26 mouse cellular contexts compared by ENCODE assay signal in genomic region chr4:148682961-148683360, GRCm38 (mm10). TPM values are rescaled to one million over a fixed set of nuclear protein-coding genes. Genes with fewer than 3 reads are reported as not detected.
A peak's percentile ranks its signal among the peaks of the same experiment; 100 is the strongest.
DNase-seq lines count a peak whose midpoint lies in the region; ATAC-seq and TF ChIP-seq lines count a peak whose summit lies in the region.
"Had no signal": no experiment of that assay in that cellular context is flagged by ENCODE, and none has a peak within 500 bp of the region (broad histone marks: within the 10 kb centered on the region; RNA-seq: fewer than 3 reads in every experiment).

No protein-coding gene starts in this region.

- no peaks in the 10 kb centered on the region for H3K9me3 ChIP-seq in embryonic facial prominence, embryonic 10.5 days
- no peaks in the 10 kb centered on the region for H3K9me3 ChIP-seq in limb, embryonic 10.5 days (replicated peaks)
- no peaks in the 10 kb centered on the region for H3K9me3 ChIP-seq in kidney, embryonic 14.5 days (ENCODE audit: control insufficient read depth, low read length)
- H3K9me3 ChIP-seq in midbrain, postnatal 0 days (ENCODE audit: low read length): no peaks in the 10 kb centered on the region
- H3K9me3 ChIP-seq: heart, embryonic 15.5 days; liver, embryonic 12.5 days had no signal

- no peak for TF ChIP-seq CTCF in midbrain, postnatal 0 days (IDR thresholded peaks at IDR 0.05)

- no peak overlapping the region for H3K9ac ChIP-seq in kidney, embryonic 14.5 days (ENCODE audit: low read depth, low read length)
- no peak overlapping the region for H3K9ac ChIP-seq in midbrain, postnatal 0 days (replicated peaks; ENCODE audit: low read length, poor library complexity, severe bottlenecking)
- H3K9ac ChIP-seq: heart, embryonic 15.5 days; liver, embryonic 12.5 days had no signal

- peak; percentile 27 for DNase-seq in thymus, postnatal 0 days (ENCODE audit: low spot score)
- no peak for DNase-seq in thymus, postnatal 36 days
- no peak for DNase-seq in embryonic facial prominence, embryonic 10.5 days (ENCODE audit: low spot score)
- no peak for DNase-seq in limb, embryonic 10.5 days (ENCODE audit: low spot score)
- no peak for DNase-seq in urinary bladder, postnatal 10 days (ENCODE audit: low spot score)
- no peak for DNase-seq in midbrain, postnatal 0 days (ENCODE audit: low spot score)
- DNase-seq: adrenal gland, postnatal 25 days; cerebellum, adult 8-10 months; kidney, adult 18-20 months; lung, adult 18-20 months; lung, postnatal 10 days had no signal

- 87% methylated on average over 4 of the region's 4 CpGs for WGBS in embryonic facial prominence, embryonic 10.5 days
- WGBS in limb, embryonic 10.5 days: 89% methylated on average over 4 of the region's 4 CpGs
- WGBS in kidney, embryonic 14.5 days: 94% methylated on average over 4 of the region's 4 CpGs
- WGBS in midbrain, postnatal 0 days: 91% methylated on average over 4 of the region's 4 CpGs

- no peak for ATAC-seq in kidney, embryonic 14.5 days (ENCODE audit: low FRiP score, low TSS enrichment)
- no peak for ATAC-seq in midbrain, postnatal 0 days (ENCODE audit: low FRiP score)
- ATAC-seq: hindbrain, embryonic 16.5 days; liver, embryonic 12.5 days had no signal

- no peak overlapping the region for H3K4me2 ChIP-seq in kidney, embryonic 14.5 days (replicated peaks; ENCODE audit: low read depth, low read length)
- H3K4me2 ChIP-seq in midbrain, postnatal 0 days (ENCODE audit: low read depth, low read length, poor library complexity, severe bottlenecking): no peak overlapping the region
- H3K4me2 ChIP-seq: heart, embryonic 15.5 days; liver, embryonic 12.5 days; midbrain, embryonic 11.5 days had no signal

- H3K4me3 ChIP-seq in embryonic facial prominence, embryonic 10.5 days: no peak overlapping the region
- no peak overlapping the region for H3K4me3 ChIP-seq in limb, embryonic 10.5 days
- no peak overlapping the region for H3K4me3 ChIP-seq in kidney, embryonic 14.5 days (ENCODE audit: low read length)
- no peak overlapping the region for H3K4me3 ChIP-seq in midbrain, postnatal 0 days (ENCODE audit: low read depth, low read length)
- H3K4me3 ChIP-seq: heart, embryonic 15.5 days; left cerebral cortex, adult 2 months; liver, embryonic 12.5 days had no signal

- H3K27ac ChIP-seq in embryonic facial prominence, embryonic 10.5 days (replicated peaks): peak overlapping the region; percentile 52; the same call in 1 of the 2 replicates
- H3K27ac ChIP-seq in limb, embryonic 10.5 days: peak overlapping the region; percentile 76
- H3K27ac ChIP-seq in kidney, embryonic 14.5 days (ENCODE audit: low read depth, low read length): no peak overlapping the region
- H3K27ac ChIP-seq in midbrain, postnatal 0 days (ENCODE audit: low read depth, low read length): no peak overlapping the region
- H3K27ac ChIP-seq: heart, embryonic 15.5 days; kidney, postnatal 0 days; left cerebral cortex, adult 2 months; liver, embryonic 12.5 days had no signal

- H3K27me3 ChIP-seq in embryonic facial prominence, embryonic 10.5 days (replicated peaks; ENCODE audit: low read depth, poor library complexity, severe bottlenecking): peaks cover 56% of the 10 kb centered on the region
- H3K27me3 ChIP-seq in limb, embryonic 10.5 days (ENCODE audit: low read depth, poor library complexity, severe bottlenecking): peaks cover 40% of the 10 kb centered on the region
- H3K27me3 ChIP-seq in kidney, embryonic 14.5 days (ENCODE audit: control insufficient read depth, insufficient read depth, low read length): no peaks in the 10 kb centered on the region; the same call in 1 of the 2 replicates
- H3K27me3 ChIP-seq in midbrain, postnatal 0 days (ENCODE audit: insufficient read depth, low read length): 0 out of 2 replicates have a peak, but pooled peaks cover 4% of the 10 kb centered on the region

- H3K4me1 ChIP-seq in embryonic facial prominence, embryonic 10.5 days: peaks cover 54% of the 10 kb centered on the region
- peaks cover 73% of the 10 kb centered on the region for H3K4me1 ChIP-seq in limb, embryonic 10.5 days
- peaks cover 12% of the 10 kb centered on the region; the same call in 1 of the 2 replicates for H3K4me1 ChIP-seq in kidney, embryonic 14.5 days (ENCODE audit: control insufficient read depth, insufficient read depth, low read length)
- no peaks in the 10 kb centered on the region for H3K4me1 ChIP-seq in midbrain, postnatal 0 days (ENCODE audit: insufficient read depth, low read length)

- H3K36me3 ChIP-seq in embryonic facial prominence, embryonic 10.5 days (replicated peaks): no peaks in the 10 kb centered on the region
- no peaks in the 10 kb centered on the region for H3K36me3 ChIP-seq in limb, embryonic 10.5 days
- H3K36me3 ChIP-seq in kidney, embryonic 14.5 days (ENCODE audit: control insufficient read depth, insufficient read depth, low read length): no peaks in the 10 kb centered on the region
- H3K36me3 ChIP-seq in midbrain, postnatal 0 days (ENCODE audit: insufficient read depth, low read length): no peaks in the 10 kb centered on the region
- H3K36me3 ChIP-seq: heart, embryonic 15.5 days; liver, embryonic 12.5 days had no signal

RNA-seq across cellular contexts. Expression of gene Gm572, which starts 39.8 kb away (rescaled TPM):
- polyA plus RNA-seq in thymus, postnatal 0 days (2015; fragmentation: Nextera tagmentation; extraction: Ambion mirVana): 0.09 TPM in 1 of 2 replicates, not detected in the other
- polyA plus RNA-seq in embryonic facial prominence, embryonic 10.5 days (2016; fragmentation: Nextera tagmentation; extraction: Ambion mirVana): not detected in 2 replicates
- polyA plus RNA-seq in limb, embryonic 10.5 days (2016; fragmentation: Nextera tagmentation; extraction: Ambion mirVana): not detected in 2 replicates
- polyA plus RNA-seq in kidney, embryonic 14.5 days (2014; fragmentation: Nextera tagmentation; extraction: Ambion mirVana): not detected in 2 replicates
- 0.44 TPM in 1 of 2 replicates, not detected in the other for total RNA-seq in midbrain, postnatal 0 days (2014; rRNA removed)
- polyA plus RNA-seq in midbrain, postnatal 0 days (2015; fragmentation: Nextera tagmentation; extraction: Ambion mirVana): not detected in 2 replicates
- total RNA-seq: adrenal gland, postnatal 25 days; hematopoietic stem cell, adult 5-6 weeks; layer of hippocampus, postnatal 10 days; left cerebral cortex, adult 2 months; left cerebral cortex, postnatal 36 days; monocyte, adult 5-6 weeks had no signal
- polyA plus RNA-seq: brain, embryonic 14.5 days; forebrain, embryonic 11.5 days; hindbrain, embryonic 16.5 days; kidney, postnatal 0 days; liver, embryonic 12.5 days; midbrain, embryonic 11.5 days; neural tube, embryonic 11.5 days; stomach, embryonic 14.5 days had no signal

RNA-seq across cellular contexts. Expression of gene Tardbp, which starts 56.1 kb away (rescaled TPM):
- polyA plus RNA-seq in thymus, postnatal 0 days (2015; fragmentation: Nextera tagmentation; extraction: Ambion mirVana): 330 and 343 TPM in 2 replicates
- 450 and 455 TPM in 2 replicates for polyA plus RNA-seq in embryonic facial prominence, embryonic 10.5 days (2016; fragmentation: Nextera tagmentation; extraction: Ambion mirVana)
- polyA plus RNA-seq in limb, embryonic 10.5 days (2016; fragmentation: Nextera tagmentation; extraction: Ambion mirVana): 446 and 455 TPM in 2 replicates
- polyA plus RNA-seq in kidney, embryonic 14.5 days (2014; fragmentation: Nextera tagmentation; extraction: Ambion mirVana): 183 TPM in 2 replicates
- total RNA-seq in midbrain, postnatal 0 days (2014; rRNA removed): 94.0 and 98.7 TPM in 2 replicates
- polyA plus RNA-seq in midbrain, postnatal 0 days (2015; fragmentation: Nextera tagmentation; extraction: Ambion mirVana): 80.7 and 94.6 TPM in 2 replicates

Comparison
In these comparisons a context has a peak if more than half of its experiments do, and no peak if none do; other contexts are left out.
1. H3K27ac ChIP-seq: peak in embryonic facial prominence, embryonic 10.5 days (single experiment) and limb, embryonic 10.5 days (single experiment); none in kidney, embryonic 14.5 days (single experiment) and midbrain, postnatal 0 days (single experiment).